Mouse (Mus musculus) frontal cortex, postnatal 10 days (tissue): ENCODE results near the gene Olfr77.

Experiments
- DNase-seq, 2 experiments: peaks; one replicate each; pipeline ENCODE4 v3.0.0; 2022; ENCODE audit warnings: low spot score in 2 of 2, mixed read lengths in 1 of 2

The Olfr77 gene

DNA sequence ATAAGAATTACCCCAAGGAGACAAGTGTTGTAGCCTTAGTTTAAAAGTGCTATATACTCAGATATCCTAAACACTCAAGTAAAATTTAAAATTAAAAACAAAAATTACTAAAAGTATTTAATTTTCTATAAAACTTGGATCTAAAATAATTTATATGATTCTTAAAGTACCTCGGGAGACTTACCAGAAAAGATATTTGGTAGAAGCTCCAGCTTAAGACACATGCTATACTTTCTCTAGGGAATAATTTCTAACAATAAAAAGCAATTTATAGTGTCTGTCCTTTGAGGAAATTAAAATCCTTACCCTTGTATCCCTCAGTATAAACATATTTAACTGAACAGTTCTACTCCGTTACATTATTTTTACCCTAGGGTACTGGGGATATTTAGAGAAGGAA, at the start of gene Olfr77:
TSS of gene Olfr77 (plus strand) at position 301 of the 400 bp plus-strand sequence.
- no peak for DNase-seq

DNA sequence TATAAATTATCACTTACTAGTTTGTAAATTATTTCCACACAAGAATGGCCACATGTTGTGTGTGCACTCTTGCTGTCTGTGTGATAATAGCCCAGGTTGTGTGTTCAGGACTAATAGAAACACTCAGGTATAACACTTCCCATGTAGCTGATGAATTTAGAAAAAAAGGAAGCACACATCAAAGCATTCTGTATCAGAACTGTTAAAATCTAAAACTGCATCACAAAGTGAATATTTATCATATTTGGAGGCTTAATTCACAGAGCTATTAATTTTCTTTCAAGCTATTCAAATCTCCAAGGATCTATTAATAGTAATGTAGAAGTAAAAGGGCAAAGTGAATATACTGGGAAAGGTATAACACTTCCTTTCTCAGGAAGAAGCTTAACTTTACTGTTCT, 28.8 kb upstream of the Olfr77 start, which contains the start of gene Olfr862:
TSS of gene Olfr862 (minus strand) at position 101 of the 400 bp plus-strand sequence.
- no peak for DNase-seq

- DNase-seq: no peak
Observed at GRCm38 (mm10) chr9:19911170-19911569, 5.5 kb upstream of the Olfr77 start.
